18 mouse cellular contexts compared by ENCODE assay signal in the genomic region with DNA sequence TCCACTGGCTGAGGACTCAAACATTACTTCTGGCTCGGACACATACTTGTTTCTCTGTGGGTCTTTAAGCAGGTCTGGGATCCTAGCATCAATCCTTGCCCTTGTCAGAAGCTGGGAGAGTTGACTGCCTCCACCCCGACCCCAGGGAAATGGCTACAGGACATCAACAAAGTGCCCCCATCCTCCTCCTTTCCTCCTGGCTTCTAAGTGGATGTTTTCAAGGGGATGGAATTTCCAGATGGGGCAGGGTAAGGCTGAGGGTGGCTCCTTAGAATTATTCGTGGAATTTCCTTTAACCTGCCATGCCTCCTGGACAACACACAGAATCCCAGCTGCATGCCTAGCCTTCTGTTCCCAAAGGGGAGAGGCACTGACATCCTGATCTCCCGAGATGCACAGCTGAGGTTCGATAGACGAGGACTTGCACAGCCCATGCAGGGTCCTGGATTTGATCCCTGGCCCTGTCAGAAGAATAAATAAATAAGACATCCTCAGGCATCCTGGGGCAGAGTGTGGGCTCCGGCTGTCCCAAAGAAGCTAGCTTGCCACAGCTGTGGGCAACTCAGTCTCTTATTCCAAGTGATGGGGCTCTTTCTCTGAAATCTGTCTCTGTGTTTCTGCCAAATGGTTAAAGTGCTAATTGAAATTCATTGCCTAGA. TPM values are rescaled to one million over a fixed set of nuclear protein-coding genes. Genes with fewer than 3 reads are reported as not detected.
"Had no signal": no experiment of that assay in that cellular context is flagged by ENCODE, and none has a peak within 500 bp of the region (broad histone marks: within the 10 kb centered on the region; RNA-seq: fewer than 3 reads in every experiment).

No protein-coding gene starts in this region.

- H3K36me3 ChIP-seq: liver, embryonic 13.5 days; lung, embryonic 15.5 days had no signal

- H3K4me3 ChIP-seq: layer of hippocampus, adult 2 months; liver, embryonic 13.5 days; lung, embryonic 15.5 days had no signal

- H3K9me3 ChIP-seq: liver, embryonic 13.5 days; lung, embryonic 15.5 days had no signal

- H3K27me3 ChIP-seq: liver, embryonic 13.5 days; lung, embryonic 15.5 days had no signal

- H3K4me2 ChIP-seq: liver, embryonic 13.5 days; lung, embryonic 15.5 days had no signal

- H3K9ac ChIP-seq: liver, embryonic 13.5 days; liver, postnatal 0 days; lung, embryonic 15.5 days had no signal

- DNase-seq: kidney, adult 18-20 months; kidney, postnatal 10 days; kidney, postnatal 4 days; liver; liver, embryonic 13.5 days; liver, postnatal 0 days; lung, postnatal 14 days; retina, postnatal 1 day; right cerebral cortex, postnatal 4 days; spleen, adult 18-20 months; thymus, adult 18-20 months; thymus, postnatal 14 days had no signal

- H3K4me1 ChIP-seq: liver, embryonic 13.5 days; lung, embryonic 15.5 days had no signal

- ATAC-seq: liver, postnatal 0 days; midbrain, embryonic 16.5 days had no signal

- H3K27ac ChIP-seq: layer of hippocampus, adult 2 months; liver, embryonic 13.5 days; lung, embryonic 15.5 days; macrophage had no signal

RNA-seq across cellular contexts. Expression of gene Cpxm2, which starts 43.4 kb away (rescaled TPM):
- total RNA-seq: megakaryocyte-erythroid progenitor cell, adult 5-6 weeks; neutrophil, adult 5-6 weeks had no signal
- polyA plus RNA-seq: macrophage had no signal
